Mouse (Mus musculus): ENCODE measurements around the gene Avpr1a. TPM values are rescaled to one million over a fixed set of nuclear protein-coding genes. Genes with fewer than 3 reads are reported as not detected.

Avpr1a gene
- total RNA-seq (2022) = 1 to 10 TPM in 2 of 4 experiments, under 1 TPM in 2; 0.57 to 1.3 (median 0.85) TPM

GRCm38 (mm10) chr10:122447861-122448716 is at the start of gene Avpr1a:
Gene Avpr1a, plus strand, starts transcription at chr10:122448499.
- DNase-seq (ENCODE audit: low spot score) = no peak

- no peak for DNase-seq (ENCODE audit: low spot score)
Measured at GRCm38 (mm10) chr10:122402270-122402669, 46.0 kb upstream of the Avpr1a start.

- no peak for DNase-seq (ENCODE audit: low spot score)
Measured at GRCm38 (mm10) chr10:122406333-122406732, 42.0 kb upstream of the Avpr1a start.

GRCm38 (mm10) chr10:122408697-122409409 is 39.4 kb upstream of the Avpr1a start:
- DNase-seq (ENCODE audit: low spot score) = peak; percentile 9

- DNase-seq (ENCODE audit: low spot score) = no peak
Measured at GRCm38 (mm10) chr10:122410791-122411190, 37.5 kb upstream of the Avpr1a start.

GRCm38 (mm10) chr10:122432690-122433089 is 15.6 kb upstream of the Avpr1a start:
- no peak for DNase-seq (ENCODE audit: low spot score)

GRCm38 (mm10) chr10:122447275-122447674 is 1.0 kb upstream of the Avpr1a start:
- peak; percentile 68 for DNase-seq (ENCODE audit: low spot score)

- DNase-seq (ENCODE audit: low spot score) = no peak
Measured at GRCm38 (mm10) chr10:122448717-122449611, 665 bp downstream of the Avpr1a start.

- peak; percentile 42 for DNase-seq (ENCODE audit: low spot score)
Measured at GRCm38 (mm10) chr10:122449856-122450255, 1.6 kb downstream of the Avpr1a start.

GRCm38 (mm10) chr10:122453466-122453865 is 5.2 kb downstream of the Avpr1a start:
- DNase-seq (ENCODE audit: low spot score) = no peak

- DNase-seq (ENCODE audit: low spot score) = no peak
Measured at GRCm38 (mm10) chr10:122455793-122456192, 7.5 kb downstream of the Avpr1a start.

- DNase-seq (ENCODE audit: low spot score) = no peak
Measured at GRCm38 (mm10) chr10:122476846-122477245, 28.5 kb downstream of the Avpr1a start.

- DNase-seq (ENCODE audit: low spot score) = no peak
Measured at GRCm38 (mm10) chr10:122498551-122498950, 50.3 kb downstream of the Avpr1a start.

- DNase-seq (ENCODE audit: low spot score) = no peak
Measured at GRCm38 (mm10) chr10:122499306-122499705, 51.0 kb downstream of the Avpr1a start.

Other genes starting within 250 kb of the Avpr1a start
- 1 to 10 TPM; 6.8 to 9.4 (median 7.2) TPM for gene Ppm1h, start 230.3 kb downstream of the Avpr1a start, total RNA-seq (2022)